Mouse (Mus musculus) embryonic facial prominence, embryonic 12.5 days (tissue): ENCODE results near the gene Zfp316. TPM values are rescaled to one million over a fixed set of nuclear protein-coding genes. Genes with fewer than 3 reads are reported as not detected.

Experiments used
- ATAC-seq: fragments of 200-750 bp; cut with Nextera tagmentation; 2 replicates; pipeline ENCODE4 v1.8.0; 2017; ENCODE audit not compliant: insufficient number of reproducible peaks, insufficient read depth, low FRiP score, low TSS enrichment
- H3K27ac ChIP-seq: fragments of 300-500 bp; sonication (generic); 2 replicates; pipeline ENCODE4 v1.5.1; 2016; ENCODE audit warnings: mild to moderate bottlenecking
- H3K27me3 ChIP-seq: fragments of 300-500 bp; sonication (generic); 2 replicates; pipeline ENCODE4 v1.6.1; 2016; ENCODE audit warnings: mild to moderate bottlenecking, moderate library complexity
- H3K36me3 ChIP-seq: fragments of 300-500 bp; sonication (generic); 2 replicates; pipeline ENCODE4 v1.6.1; 2016; ENCODE audit warnings: mild to moderate bottlenecking
- H3K4me1 ChIP-seq: fragments of 300-500 bp; sonication (generic); 2 replicates; pipeline ENCODE4 v1.6.1; 2016
- H3K4me2 ChIP-seq: fragments of 300-500 bp; sonication (generic); replicated peaks from 2 replicates; pipeline ENCODE4 v1.6.1; 2016; ENCODE audit warnings: mild to moderate bottlenecking, moderate library complexity
- H3K4me3 ChIP-seq: fragments of 300-500 bp; sonication (generic); 2 replicates; pipeline ENCODE4 v1.5.1; 2016; ENCODE audit warnings: mild to moderate bottlenecking
- H3K9ac ChIP-seq: fragments of 300-500 bp; sonication (generic); 2 replicates; pipeline ENCODE4 v1.6.1; 2016; ENCODE audit warnings: mild to moderate bottlenecking, moderate library complexity
- H3K9me3 ChIP-seq: fragments of 300-500 bp; sonication (generic); 2 replicates; pipeline ENCODE4 v1.6.1; 2016; ENCODE audit warnings: mild to moderate bottlenecking, moderate library complexity
- WGBS: fragments of 180-500 bp; shearing (Covaris S2); methylation state at CpG from one replicate; pipeline ENCODE4 v1.1.7; 2016; 5-methylcytosine and 5-hydroxymethylcytosine counted together
- polyA plus RNA-seq: library from polyadenylated mRNA; unstranded; fragments of >200 nt; fragmentation: Nextera tagmentation; extraction: Ambion mirVana; gene quantifications from 2 replicates; pipeline ENCODE4 v1.2.1, GENCODE M21; 2016

Gene Zfp316
- polyA plus RNA-seq, 1 experiment from 2014 or later: 10.1 TPM

GRCm38 (mm10) chr5:143275761-143276160, 5.9 kb upstream of the Zfp316 start:
- 0 out of 2 replicates have a peak, but pooled peaks cover 9% of the 10 kb centered on the region for H3K27me3 ChIP-seq
- H3K27ac ChIP-seq: no peak overlapping the region
- no peak overlapping the region for H3K4me2 ChIP-seq
- WGBS: 43% methylated on average over 5 of the region's 5 CpGs
- no peak for ATAC-seq
- peaks cover 5% of the 10 kb centered on the region for H3K4me1 ChIP-seq
- H3K4me3 ChIP-seq: no peak overlapping the region
- H3K36me3 ChIP-seq: no peaks in the 10 kb centered on the region
- H3K9me3 ChIP-seq: no peaks in the 10 kb centered on the region
- H3K9ac ChIP-seq: no peak overlapping the region

GRCm38 (mm10) chr5:143272540-143273330, 2.9 kb upstream of the Zfp316 start:
- Histone ChIP-seq H3K27ac (no peak overlapping the region), H3K36me3 (no peaks in the 10 kb centered on the region), H3K4me2 (no peak overlapping the region), H3K9ac (no peak overlapping the region), H3K27me3 (0 out of 2 replicates have a peak, but pooled peaks cover 6% of the 10 kb centered on the region), H3K4me1 (peaks cover 19% of the 10 kb centered on the region), H3K4me3 (no peak overlapping the region), H3K9me3 (no peaks in the 10 kb centered on the region)
- WGBS: 91% methylated on average over 16 of the region's 16 CpGs
- no peak for ATAC-seq

GRCm38 (mm10) chr5:143272108-143272507, 2.3 kb upstream of the Zfp316 start:
- Histone ChIP-seq H3K4me3 (no peak overlapping the region), H3K4me1 (peaks cover 19% of the 10 kb centered on the region), H3K9ac (no peak overlapping the region), H3K4me2 (no peak overlapping the region), H3K27ac (no peak overlapping the region), H3K27me3 (no peaks in the 10 kb centered on the region), H3K9me3 (no peaks in the 10 kb centered on the region), H3K36me3 (no peaks in the 10 kb centered on the region)
- 76% methylated on average over 3 of the region's 3 CpGs for WGBS
- no peak for ATAC-seq

GRCm38 (mm10) chr5:143271642-143272041, 1.8 kb upstream of the Zfp316 start:
- H3K4me3 ChIP-seq: no peak overlapping the region
- no peaks in the 10 kb centered on the region for H3K27me3 ChIP-seq
- no peak overlapping the region for H3K4me2 ChIP-seq
- H3K9me3 ChIP-seq: no peaks in the 10 kb centered on the region
- H3K9ac ChIP-seq: no peak overlapping the region
- no peak for ATAC-seq
- no peaks in the 10 kb centered on the region for H3K36me3 ChIP-seq
- no peak overlapping the region for H3K27ac ChIP-seq
- 89% methylated on average over 6 of the region's 6 CpGs for WGBS
- peaks cover 19% of the 10 kb centered on the region for H3K4me1 ChIP-seq

GRCm38 (mm10) chr5:143270151-143270519, 313 bp upstream of the Zfp316 start:
- Histone ChIP-seq H3K9me3 (no peaks in the 10 kb centered on the region), H3K36me3 (no peaks in the 10 kb centered on the region), H3K4me1 (peaks cover 19% of the 10 kb centered on the region), H3K27me3 (no peaks in the 10 kb centered on the region), H3K4me3 (peak overlapping the region; percentile 92), H3K4me2 (peak overlapping the region; percentile 92), H3K9ac (peak overlapping the region; percentile 89), H3K27ac (no peak overlapping the region)
- WGBS: 4% methylated on average over 12 of the region's 12 CpGs
- ATAC-seq: 0 out of 2 replicates have a peak, but pooled peaks have one; percentile 12

GRCm38 (mm10) chr5:143268985-143269362, 848 bp downstream of the Zfp316 start:
- peaks cover 8% of the 10 kb centered on the region for H3K36me3 ChIP-seq
- WGBS: 27% methylated on average over 8 of the region's 8 CpGs
- H3K9ac ChIP-seq: peak overlapping the region; percentile 89
- H3K4me3 ChIP-seq: peak overlapping the region; percentile 92
- no peak for ATAC-seq
- H3K4me2 ChIP-seq: peak overlapping the region; percentile 92
- H3K9me3 ChIP-seq: no peaks in the 10 kb centered on the region
- H3K27ac ChIP-seq: no peak overlapping the region; the same call in 1 of the 2 replicates
- peaks cover 19% of the 10 kb centered on the region for H3K4me1 ChIP-seq
- no peaks in the 10 kb centered on the region for H3K27me3 ChIP-seq

- Histone ChIP-seq H3K4me1 (peaks cover 19% of the 10 kb centered on the region), H3K4me2 (no peak overlapping the region), H3K27me3 (no peaks in the 10 kb centered on the region), H3K27ac (no peak overlapping the region), H3K36me3 (peaks cover 25% of the 10 kb centered on the region), H3K9ac (no peak overlapping the region), H3K9me3 (no peaks in the 10 kb centered on the region), H3K4me3 (no peak overlapping the region)
- WGBS: 82% methylated on average over 6 of the region's 6 CpGs
- ATAC-seq: no peak
Measured at GRCm38 (mm10) chr5:143266794-143267193, 3.0 kb downstream of the Zfp316 start.

- H3K36me3 ChIP-seq: peaks cover 25% of the 10 kb centered on the region
- H3K27ac ChIP-seq: no peak overlapping the region
- peaks cover 10% of the 10 kb centered on the region for H3K4me1 ChIP-seq
- H3K9me3 ChIP-seq: no peaks in the 10 kb centered on the region
- no peak overlapping the region for H3K4me2 ChIP-seq
- H3K27me3 ChIP-seq: no peaks in the 10 kb centered on the region
- H3K9ac ChIP-seq: no peak overlapping the region
- no peak overlapping the region for H3K4me3 ChIP-seq
- WGBS: 24% methylated on average over 1 of the region's 1 CpGs
- no peak for ATAC-seq
Measured at GRCm38 (mm10) chr5:143265409-143265808, 4.4 kb downstream of the Zfp316 start.

GRCm38 (mm10) chr5:143264689-143265088, 5.1 kb downstream of the Zfp316 start:
- Histone ChIP-seq H3K36me3 (peaks cover 32% of the 10 kb centered on the region), H3K4me2 (no peak overlapping the region), H3K4me3 (no peak overlapping the region), H3K9ac (no peak overlapping the region), H3K27me3 (no peaks in the 10 kb centered on the region), H3K9me3 (no peaks in the 10 kb centered on the region), H3K4me1 (peaks cover 6% of the 10 kb centered on the region), H3K27ac (no peak overlapping the region)
- WGBS: 91% methylated on average over 10 of the region's 10 CpGs
- ATAC-seq: no peak

- ATAC-seq: no peak
- Histone ChIP-seq H3K4me1 (no peaks in the 10 kb centered on the region), H3K4me3 (no peak overlapping the region), H3K27ac (no peak overlapping the region), H3K4me2 (no peak overlapping the region), H3K9ac (no peak overlapping the region), H3K9me3 (no peaks in the 10 kb centered on the region), H3K27me3 (peaks cover 23% of the 10 kb centered on the region), H3K36me3 (peaks cover 51% of the 10 kb centered on the region)
- 90% methylated on average over 8 of the region's 8 CpGs for WGBS
Measured at GRCm38 (mm10) chr5:143261636-143262035, 8.2 kb downstream of the Zfp316 start.

GRCm38 (mm10) chr5:143255802-143256201, 14.0 kb downstream of the Zfp316 start:
- no peak for ATAC-seq
- peaks cover 20% of the 10 kb centered on the region for H3K4me1 ChIP-seq
- peaks cover 81% of the 10 kb centered on the region for H3K27me3 ChIP-seq
- 0 out of 2 replicates have a peak, but pooled peaks cover 2% of the 10 kb centered on the region for H3K9me3 ChIP-seq
- no peak overlapping the region for H3K4me2 ChIP-seq
- no peak overlapping the region for H3K27ac ChIP-seq
- H3K9ac ChIP-seq: no peak overlapping the region
- no peak overlapping the region for H3K4me3 ChIP-seq
- peaks cover 50% of the 10 kb centered on the region for H3K36me3 ChIP-seq
- WGBS: 83% methylated on average over 5 of the region's 5 CpGs

GRCm38 (mm10) chr5:143255131-143255519, 14.7 kb downstream of the Zfp316 start:
- 17% methylated on average over 24 of the region's 24 CpGs for WGBS
- Histone ChIP-seq H3K4me2 (no peak overlapping the region), H3K36me3 (peaks cover 47% of the 10 kb centered on the region), H3K9me3 (0 out of 2 replicates have a peak, but pooled peaks cover 2% of the 10 kb centered on the region), H3K9ac (no peak overlapping the region), H3K4me3 (peak overlapping the region; percentile 42; the same call in 1 of the 2 replicates), H3K27me3 (peaks cover 81% of the 10 kb centered on the region), H3K4me1 (peaks cover 20% of the 10 kb centered on the region), H3K27ac (no peak overlapping the region)
- ATAC-seq: no peak
